Mouse (Mus musculus) testis, postnatal 14 days (tissue): Measurements from ENCODE around the gene Srsf3.
"Not testable (repeated sequence)": the region's sequence is repeated elsewhere in the genome, so short reads cannot be mapped to it uniquely, and the experiment has no call there.

Experiments used
- DNase-seq: peaks from one replicate; pipeline ENCODE4 v3.0.0; 2021; ENCODE audit warnings: low spot score

Gene Srsf3

GRCm38 (mm10) chr17:29032274-29033069 is at the start of gene Srsf3:
Gene Srsf3 (plus strand): TSS chr17:29032628.
- DNase-seq, result peak; percentile 100

- DNase-seq, result no peak
These were observed 47.6 kb upstream of the Srsf3 start for GRCm38 (mm10) chr17:28984724-28985420.

GRCm38 (mm10) chr17:28986833-28987232 is 45.6 kb upstream of the Srsf3 start:
- DNase-seq, result peak; percentile 78

- DNase-seq, result no peak
These were observed 44.7 kb upstream of the Srsf3 start for GRCm38 (mm10) chr17:28987713-28988112.

GRCm38 (mm10) chr17:28988291-28988690 is 44.1 kb upstream of the Srsf3 start:
- DNase-seq, result no peak

GRCm38 (mm10) chr17:28988996-28989395 is 43.4 kb upstream of the Srsf3 start:
- DNase-seq, result no peak

- DNase-seq, result no peak
These were observed 42.4 kb upstream of the Srsf3 start for GRCm38 (mm10) chr17:28990060-28990459.

- no peak for DNase-seq
These were observed 41.1 kb upstream of the Srsf3 start for GRCm38 (mm10) chr17:28991286-28991685.

- DNase-seq, result no peak
These were observed 40.3 kb upstream of the Srsf3 start for GRCm38 (mm10) chr17:28992105-28992504.

GRCm38 (mm10) chr17:28993004-28993403 is 39.4 kb upstream of the Srsf3 start:
- DNase-seq, result not testable (repeated sequence)

- DNase-seq, result no peak
These were observed 37.8 kb upstream of the Srsf3 start for GRCm38 (mm10) chr17:28994615-28995014.

GRCm38 (mm10) chr17:29000465-29000864 is 32.0 kb upstream of the Srsf3 start:
- DNase-seq, result no peak

GRCm38 (mm10) chr17:29003740-29004139 is 28.7 kb upstream of the Srsf3 start:
- DNase-seq, result no peak

GRCm38 (mm10) chr17:29005002-29005401 is 27.4 kb upstream of the Srsf3 start:
- no peak for DNase-seq

- DNase-seq, result no peak
These were observed 25.6 kb upstream of the Srsf3 start for GRCm38 (mm10) chr17:29006812-29007211.

- no peak for DNase-seq
These were observed 25.2 kb upstream of the Srsf3 start for GRCm38 (mm10) chr17:29007243-29007640.

- DNase-seq, result peak; percentile 92
These were observed 24.6 kb upstream of the Srsf3 start, which contains the start of gene Stk38 for GRCm38 (mm10) chr17:29007641-29008325. Gene Stk38 (minus strand): TSS chr17:29007995.

- no peak for DNase-seq
These were observed 24.1 kb upstream of the Srsf3 start for GRCm38 (mm10) chr17:29008326-29008650.

GRCm38 (mm10) chr17:29009181-29009580 is 23.2 kb upstream of the Srsf3 start:
- DNase-seq, result no peak

GRCm38 (mm10) chr17:29014235-29014634 is 18.2 kb upstream of the Srsf3 start:
- DNase-seq, result peak; percentile 43

- DNase-seq, result no peak
These were observed 16.8 kb upstream of the Srsf3 start for GRCm38 (mm10) chr17:29015638-29016037.

- no peak for DNase-seq
These were observed 15.7 kb upstream of the Srsf3 start for GRCm38 (mm10) chr17:29016705-29017104.
